Mouse (Mus musculus): ENCODE measurements at regions not wholly inside any gene's neighbourhood (a gene's known extent, or its start where the extent isn't known, plus 50 kb on each side); places are given as distances from the start of the nearest gene placed in this dataset.

DNA sequence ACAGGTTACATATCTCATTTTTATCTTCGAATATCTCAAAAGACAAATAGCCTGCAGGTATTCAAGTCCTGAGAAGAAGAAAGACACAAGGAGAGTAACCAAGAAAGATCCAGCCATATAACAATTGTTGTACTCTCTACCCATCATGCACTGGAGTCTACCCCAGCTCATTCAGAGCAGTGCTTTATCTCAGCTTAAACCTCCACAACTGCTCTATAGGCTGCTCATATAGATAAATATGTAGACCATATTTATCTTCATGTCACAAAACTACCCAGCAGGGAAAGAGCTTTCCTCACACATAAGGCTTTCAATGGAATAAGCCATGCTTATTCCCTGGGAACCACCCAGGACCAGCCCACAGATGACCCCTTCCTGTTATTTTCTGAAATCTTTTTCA lies 70.5 kb upstream of the Tmtc1 start:
- H3K9me3 ChIP-seq (ENCODE audit: low read length): no peaks in the 10 kb centered on the region
- no peak overlapping the region for H3K4me2 ChIP-seq (ENCODE audit: low read depth, low read length, poor library complexity, severe bottlenecking)
- ATAC-seq (ENCODE audit: low FRiP score) (no peak), DNase-seq (ENCODE audit: low spot score) (no peak)
- H3K36me3 ChIP-seq (ENCODE audit: insufficient read depth, low read length): no peaks in the 10 kb centered on the region
- TF ChIP-seq CTCF (IDR thresholded peaks at IDR 0.05): no peak
- H3K27me3 ChIP-seq (ENCODE audit: insufficient read depth, low read length): no peaks in the 10 kb centered on the region
- no peak overlapping the region for H3K9ac ChIP-seq (replicated peaks; ENCODE audit: low read length, poor library complexity, severe bottlenecking)
- H3K4me3 ChIP-seq (ENCODE audit: low read depth, low read length): no peak overlapping the region
- 0 out of 2 replicates have a peak, but pooled peaks cover 3% of the 10 kb centered on the region for H3K4me1 ChIP-seq (ENCODE audit: insufficient read depth, low read length)
- WGBS: 81% methylated on average over 1 of the region's 1 CpGs
- H3K27ac ChIP-seq (ENCODE audit: low read depth, low read length): no peak overlapping the region

DNA sequence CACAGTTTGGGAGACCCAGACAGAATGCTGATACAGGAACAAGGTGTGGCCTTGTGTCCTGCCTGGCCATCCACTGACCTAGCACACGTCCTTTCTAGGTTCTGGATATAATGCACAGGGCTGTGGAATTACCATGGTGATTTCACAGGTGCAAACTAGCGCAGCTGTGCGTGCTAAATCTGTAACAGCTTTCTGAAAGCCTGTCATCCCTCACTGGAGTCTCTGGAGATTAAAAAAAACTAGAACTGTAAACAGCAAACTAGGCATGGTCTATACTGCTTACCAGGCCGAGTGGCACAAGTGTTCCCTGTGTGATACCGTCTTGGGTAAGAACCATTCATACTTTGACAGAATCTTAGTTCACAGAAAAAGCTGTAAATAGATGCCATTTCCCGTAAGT lies 69.9 kb upstream of the Tmtc1 start:
- no peaks in the 10 kb centered on the region for H3K36me3 ChIP-seq (ENCODE audit: insufficient read depth, low read length)
- H3K9me3 ChIP-seq (ENCODE audit: low read length): no peaks in the 10 kb centered on the region
- WGBS: 60% methylated on average over 6 of the region's 6 CpGs
- H3K9ac ChIP-seq (replicated peaks; ENCODE audit: low read length, poor library complexity, severe bottlenecking): no peak overlapping the region
- 0 out of 2 replicates have a peak, but pooled peaks cover 3% of the 10 kb centered on the region for H3K4me1 ChIP-seq (ENCODE audit: insufficient read depth, low read length)
- H3K27me3 ChIP-seq (ENCODE audit: insufficient read depth, low read length): no peaks in the 10 kb centered on the region
- TF ChIP-seq CTCF (IDR thresholded peaks at IDR 0.05): no peak
- H3K4me2 ChIP-seq (ENCODE audit: low read depth, low read length, poor library complexity, severe bottlenecking): no peak overlapping the region
- H3K4me3 ChIP-seq (ENCODE audit: low read depth, low read length): no peak overlapping the region
- no peak for ATAC-seq (ENCODE audit: low FRiP score)
- H3K27ac ChIP-seq (ENCODE audit: low read depth, low read length): no peak overlapping the region
- peak; percentile 32 for DNase-seq (ENCODE audit: low spot score)

DNA sequence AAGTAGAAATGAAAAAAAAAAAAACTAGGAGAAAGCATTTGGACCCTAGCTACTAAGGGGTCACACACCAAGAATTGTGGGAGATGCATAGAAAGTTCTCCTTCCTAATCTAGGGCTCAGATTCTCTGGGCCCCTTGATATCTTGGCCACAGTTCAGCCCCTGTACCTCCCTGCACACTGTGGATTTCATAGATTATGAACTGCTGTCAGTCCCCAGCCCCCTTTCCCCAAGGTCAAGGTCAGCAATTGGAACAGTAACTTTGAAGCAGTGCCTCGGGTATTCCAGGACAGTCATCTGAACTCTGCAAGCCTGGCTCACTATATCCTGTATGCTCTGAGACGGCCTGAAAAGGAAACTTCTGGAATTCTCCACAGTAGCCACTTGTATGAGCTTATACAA lies 68.9 kb upstream of the Tmtc1 start:
- ATAC-seq (ENCODE audit: low FRiP score) (no peak), DNase-seq (ENCODE audit: low spot score) (no peak)
- H3K27ac ChIP-seq (ENCODE audit: low read depth, low read length): no peak overlapping the region
- no peak overlapping the region for H3K9ac ChIP-seq (replicated peaks; ENCODE audit: low read length, poor library complexity, severe bottlenecking)
- H3K27me3 ChIP-seq (ENCODE audit: insufficient read depth, low read length): no peaks in the 10 kb centered on the region
- H3K36me3 ChIP-seq (ENCODE audit: insufficient read depth, low read length): no peaks in the 10 kb centered on the region
- no peaks in the 10 kb centered on the region for H3K9me3 ChIP-seq (ENCODE audit: low read length)
- WGBS: 69% methylated on average over 2 of the region's 2 CpGs
- 0 out of 2 replicates have a peak, but pooled peaks cover 3% of the 10 kb centered on the region for H3K4me1 ChIP-seq (ENCODE audit: insufficient read depth, low read length)
- TF ChIP-seq CTCF (IDR thresholded peaks at IDR 0.05): no peak
- H3K4me3 ChIP-seq (ENCODE audit: low read depth, low read length): no peak overlapping the region
- no peak overlapping the region for H3K4me2 ChIP-seq (ENCODE audit: low read depth, low read length, poor library complexity, severe bottlenecking)

DNA sequence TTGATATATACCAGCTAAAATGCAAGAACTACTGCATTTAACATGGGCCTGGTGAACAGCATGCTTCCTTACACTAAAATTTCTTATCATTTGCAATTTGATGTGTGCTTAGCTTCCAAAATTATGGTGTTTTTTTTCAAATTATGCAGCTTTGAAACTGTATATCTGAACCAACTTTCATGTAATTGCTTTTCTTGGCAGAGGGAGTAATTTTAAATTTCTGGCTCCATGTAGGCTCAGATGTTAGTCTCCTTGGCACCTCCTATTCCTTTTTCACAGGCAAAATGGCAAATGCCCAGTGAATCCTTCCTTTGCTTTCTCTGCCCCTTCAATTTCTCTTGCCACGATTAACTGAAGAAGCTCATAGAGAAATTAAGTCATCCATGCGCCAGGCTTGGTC lies 61.1 kb upstream of the Tmtc1 start:
- ATAC-seq (ENCODE audit: low FRiP score): no peak
- Histone ChIP-seq H3K4me3 (ENCODE audit: low read depth, low read length) (no peak overlapping the region), H3K4me2 (ENCODE audit: low read depth, low read length, poor library complexity, severe bottlenecking) (no peak overlapping the region), H3K36me3 (ENCODE audit: insufficient read depth, low read length) (no peaks in the 10 kb centered on the region), H3K4me1 (ENCODE audit: insufficient read depth, low read length) (no peaks in the 10 kb centered on the region), H3K27ac (ENCODE audit: low read depth, low read length) (no peak overlapping the region), H3K27me3 (ENCODE audit: insufficient read depth, low read length) (no peaks in the 10 kb centered on the region), H3K9me3 (ENCODE audit: low read length) (no peaks in the 10 kb centered on the region), H3K9ac (replicated peaks; ENCODE audit: low read length, poor library complexity, severe bottlenecking) (no peak overlapping the region)
- WGBS: 84% methylated on average over 2 of the region's 2 CpGs
- no peak for TF ChIP-seq CTCF (IDR thresholded peaks at IDR 0.05)
- no peak for DNase-seq (ENCODE audit: low spot score)

DNA sequence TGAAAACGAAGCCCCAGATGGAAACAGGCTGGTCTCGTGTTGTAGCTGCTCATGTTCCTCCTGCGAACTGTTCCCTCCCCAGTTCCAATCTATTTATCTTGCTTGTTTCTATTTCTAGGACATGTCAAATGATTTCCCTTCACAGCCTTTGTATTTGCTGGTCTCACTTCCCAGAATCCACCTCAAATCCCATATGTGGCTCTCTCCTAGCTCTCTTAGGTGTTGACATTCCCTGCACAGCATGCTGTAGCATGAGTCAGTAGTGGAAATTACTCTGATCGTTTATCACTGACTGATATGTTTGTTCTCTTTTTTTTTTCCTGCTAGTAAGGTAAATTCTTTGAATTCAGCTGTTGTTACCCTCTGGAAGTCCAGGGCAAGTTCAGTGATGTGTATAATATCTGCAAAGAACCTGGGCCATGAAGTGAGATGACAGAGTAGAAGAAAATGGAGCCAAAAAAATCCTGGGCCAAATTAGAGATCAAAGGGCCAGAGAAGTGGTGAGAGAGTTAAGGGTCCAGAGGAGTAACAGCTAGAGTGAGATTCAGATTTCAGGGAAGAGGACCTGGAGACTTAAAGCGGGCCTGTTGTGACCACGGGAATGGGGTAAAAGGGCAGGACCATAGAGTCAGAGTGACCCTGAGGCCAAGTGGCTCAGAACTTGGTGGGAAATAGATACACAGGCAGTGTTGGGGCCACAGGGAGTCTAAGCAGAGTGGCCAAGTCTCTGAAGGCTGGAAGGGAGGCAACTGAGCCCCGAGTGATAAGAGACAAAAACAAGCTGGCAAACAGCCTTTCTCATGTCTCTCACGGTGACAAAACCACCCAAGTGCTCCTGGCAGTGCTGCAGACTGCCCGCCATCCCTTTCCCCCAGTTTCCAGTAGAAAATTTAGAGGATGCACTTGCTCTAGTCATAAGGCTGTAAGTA lies 56.3 kb upstream of the Tmtc1 start:
- TF ChIP-seq CTCF (IDR thresholded peaks at IDR 0.05): no peak
- ATAC-seq (ENCODE audit: low FRiP score) (no peak), DNase-seq (ENCODE audit: low spot score) (no peak)
- Histone ChIP-seq H3K27me3 (ENCODE audit: insufficient read depth, low read length) (no peaks in the 10 kb centered on the region), H3K27ac (ENCODE audit: low read depth, low read length) (no peak overlapping the region), H3K9me3 (ENCODE audit: low read length) (no peaks in the 10 kb centered on the region), H3K4me3 (ENCODE audit: low read depth, low read length) (no peak overlapping the region), H3K9ac (replicated peaks; ENCODE audit: low read length, poor library complexity, severe bottlenecking) (no peak overlapping the region), H3K4me1 (ENCODE audit: insufficient read depth, low read length) (no peaks in the 10 kb centered on the region), H3K4me2 (ENCODE audit: low read depth, low read length, poor library complexity, severe bottlenecking) (no peak overlapping the region), H3K36me3 (ENCODE audit: insufficient read depth, low read length) (no peaks in the 10 kb centered on the region)
- 76% methylated on average over 9 of the region's 9 CpGs for WGBS

All from midbrain, postnatal 0 days (tissue).